Mouse (Mus musculus): Measurements from ENCODE around the gene Rcan2.

Gene Rcan2

GRCm38 (mm10) chr17:43916128-43916527, 115.0 kb downstream of the Rcan2 start:
- DNase-seq (ENCODE audit: low spot score in 2 of 2) = no peak

- DNase-seq (ENCODE audit: low spot score in 2 of 2) = no peak
These were observed 116.0 kb downstream of the Rcan2 start for GRCm38 (mm10) chr17:43917143-43917542.

GRCm38 (mm10) chr17:43929856-43930255, 128.7 kb downstream of the Rcan2 start:
- no peak for DNase-seq (ENCODE audit: low spot score in 2 of 2)

GRCm38 (mm10) chr17:43931731-43932130, 130.6 kb downstream of the Rcan2 start:
- no peak for DNase-seq (ENCODE audit: low spot score in 2 of 2)

- no peak for DNase-seq (ENCODE audit: low spot score in 2 of 2)
These were observed 132.9 kb downstream of the Rcan2 start for GRCm38 (mm10) chr17:43934056-43934455.

GRCm38 (mm10) chr17:43952219-43952618, 151.1 kb downstream of the Rcan2 start:
- DNase-seq (ENCODE audit: low spot score in 2 of 2) = peak in 1 of 2 experiments; percentile 30

- DNase-seq (ENCODE audit: low spot score in 2 of 2) = peak in 1 of 2 experiments; percentile 45
These were observed 151.7 kb downstream of the Rcan2 start for GRCm38 (mm10) chr17:43952661-43953534.

- no peak for DNase-seq (ENCODE audit: low spot score in 2 of 2)
These were observed 152.4 kb downstream of the Rcan2 start for GRCm38 (mm10) chr17:43953535-43953918.

GRCm38 (mm10) chr17:43959797-43960196, 158.6 kb downstream of the Rcan2 start:
- DNase-seq (ENCODE audit: low spot score in 2 of 2) = no peak

GRCm38 (mm10) chr17:43969943-43970342, 168.8 kb downstream of the Rcan2 start:
- DNase-seq (ENCODE audit: low spot score in 2 of 2) = no peak

- no peak for DNase-seq (ENCODE audit: low spot score in 2 of 2)
These were observed 176.4 kb downstream of the Rcan2 start for GRCm38 (mm10) chr17:43977572-43977971.

GRCm38 (mm10) chr17:43979925-43980324, 178.8 kb downstream of the Rcan2 start:
- DNase-seq (ENCODE audit: low spot score in 2 of 2) = no peak

GRCm38 (mm10) chr17:43982505-43982904, 181.4 kb downstream of the Rcan2 start:
- no peak for DNase-seq (ENCODE audit: low spot score in 2 of 2)

- DNase-seq (ENCODE audit: low spot score in 2 of 2) = no peak
These were observed 188.3 kb downstream of the Rcan2 start for GRCm38 (mm10) chr17:43989334-43989945.

- no peak for DNase-seq (ENCODE audit: low spot score in 2 of 2)
These were observed 189.8 kb downstream of the Rcan2 start for GRCm38 (mm10) chr17:43990957-43991383.

GRCm38 (mm10) chr17:43994080-43994479, 192.9 kb downstream of the Rcan2 start:
- no peak for DNase-seq (ENCODE audit: low spot score in 2 of 2)

GRCm38 (mm10) chr17:43997514-43997913, 196.4 kb downstream of the Rcan2 start:
- DNase-seq (ENCODE audit: low spot score in 2 of 2) = no peak

- DNase-seq (ENCODE audit: low spot score in 2 of 2) = no peak
These were observed 196.9 kb downstream of the Rcan2 start for GRCm38 (mm10) chr17:43998095-43998494.

GRCm38 (mm10) chr17:44004401-44004800, 203.2 kb downstream of the Rcan2 start:
- no peak for DNase-seq (ENCODE audit: low spot score in 2 of 2)

GRCm38 (mm10) chr17:44007411-44007810, 206.3 kb downstream of the Rcan2 start:
- no peak for DNase-seq (ENCODE audit: low spot score in 2 of 2)

GRCm38 (mm10) chr17:44011917-44012316, 210.8 kb downstream of the Rcan2 start:
- DNase-seq (ENCODE audit: low spot score in 2 of 2) = no peak

- no peak for DNase-seq (ENCODE audit: low spot score in 2 of 2)
These were observed 212.8 kb downstream of the Rcan2 start for GRCm38 (mm10) chr17:44013756-44014510.

Data from cerebellum, postnatal 4 days (tissue).